Mouse (Mus musculus): ENCODE data around the gene Zeb2.
"Not testable (repeated sequence)": the region's sequence is repeated elsewhere in the genome, so short reads cannot be mapped to it uniquely, and the experiment has no call there.

Zeb2 gene

DNA sequence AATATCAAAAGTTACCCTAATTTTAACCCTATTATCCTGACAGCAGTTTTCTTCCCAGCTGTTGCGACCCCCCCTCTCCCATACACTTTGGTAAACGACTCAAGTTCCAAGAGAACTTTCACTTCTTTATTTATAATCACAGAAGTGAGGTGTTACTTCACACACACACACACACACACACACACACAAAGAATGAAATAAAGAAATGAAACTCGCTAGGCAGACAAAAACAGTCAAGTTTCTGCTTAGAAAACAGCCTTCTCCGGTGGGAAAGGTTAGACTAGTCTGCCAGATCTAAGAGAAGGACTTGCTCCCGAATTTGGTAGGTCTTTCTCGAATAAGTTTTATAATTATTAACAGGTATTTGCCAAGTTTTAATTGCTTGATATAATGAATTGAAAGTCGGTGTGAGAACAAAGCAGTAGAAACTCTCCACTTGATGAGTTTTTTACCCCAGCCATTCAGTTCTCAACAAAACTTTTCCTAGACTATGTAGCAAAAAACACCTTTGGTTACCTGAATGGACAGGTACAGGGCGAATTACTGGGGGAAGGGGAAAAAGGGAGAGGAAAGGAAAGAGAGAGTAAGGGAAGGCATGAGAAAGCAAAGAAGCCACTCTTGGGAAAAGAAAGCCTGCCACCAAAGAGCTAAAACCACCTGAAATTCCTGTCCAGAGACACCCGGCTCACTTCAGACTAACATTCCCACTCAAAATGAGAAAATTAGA lies 5.0 kb downstream of the Zeb2 start:
- no peak for DNase-seq (ENCODE audit: low spot score)

DNA sequence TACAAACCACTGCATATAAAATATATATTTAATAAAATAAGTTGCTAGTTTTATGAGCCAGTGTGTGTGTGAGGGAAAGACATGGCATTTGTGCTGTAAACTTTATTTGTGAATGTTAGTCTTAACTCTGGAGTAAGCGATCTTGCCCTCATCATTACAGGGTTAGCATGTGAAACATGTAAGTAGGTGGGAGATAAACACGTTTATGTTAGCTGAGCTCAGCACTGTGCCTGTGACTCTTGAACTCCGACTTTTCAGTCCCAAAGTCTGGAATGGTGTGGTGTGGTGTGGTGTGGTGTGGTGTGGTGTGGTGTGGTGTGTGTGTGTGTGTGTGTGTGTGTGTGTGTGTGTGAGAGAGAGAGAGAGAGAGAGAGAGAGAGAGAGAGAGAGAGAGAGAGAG lies 5.6 kb downstream of the Zeb2 start:
- not testable (repeated sequence) for DNase-seq (ENCODE audit: low spot score)

DNA sequence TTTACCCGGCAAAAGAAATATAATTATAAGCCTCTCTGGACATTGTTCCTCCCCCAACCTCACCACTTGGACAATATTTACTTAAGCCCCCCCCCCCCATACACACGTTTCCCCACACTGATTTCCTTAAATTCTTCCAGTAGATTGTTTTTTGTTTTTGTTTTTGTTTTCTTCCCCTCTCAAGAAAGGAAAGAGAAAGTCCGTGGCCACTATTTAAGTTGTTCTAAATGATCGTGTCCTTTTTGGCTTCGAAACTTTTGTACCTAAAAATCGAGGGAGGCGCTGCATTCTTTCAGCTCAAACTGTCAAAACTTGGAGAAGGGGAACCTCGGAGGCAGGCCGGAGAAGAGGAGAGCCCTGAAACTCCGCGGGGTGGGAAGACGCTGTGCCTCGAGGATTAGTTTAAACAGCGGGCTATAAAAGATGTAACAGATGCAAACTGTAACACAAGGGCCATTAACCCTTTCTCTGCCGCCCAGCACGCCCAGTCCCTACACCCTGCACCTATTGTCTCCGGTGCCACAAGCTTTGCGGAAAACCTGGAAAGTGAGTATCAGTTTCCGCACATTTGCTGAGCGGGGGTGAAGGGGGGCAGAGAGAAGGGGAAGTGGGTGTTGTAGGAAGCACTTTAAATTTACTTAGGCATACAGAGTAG lies 6.3 kb downstream of the Zeb2 start:
- DNase-seq (ENCODE audit: low spot score): no peak

DNA sequence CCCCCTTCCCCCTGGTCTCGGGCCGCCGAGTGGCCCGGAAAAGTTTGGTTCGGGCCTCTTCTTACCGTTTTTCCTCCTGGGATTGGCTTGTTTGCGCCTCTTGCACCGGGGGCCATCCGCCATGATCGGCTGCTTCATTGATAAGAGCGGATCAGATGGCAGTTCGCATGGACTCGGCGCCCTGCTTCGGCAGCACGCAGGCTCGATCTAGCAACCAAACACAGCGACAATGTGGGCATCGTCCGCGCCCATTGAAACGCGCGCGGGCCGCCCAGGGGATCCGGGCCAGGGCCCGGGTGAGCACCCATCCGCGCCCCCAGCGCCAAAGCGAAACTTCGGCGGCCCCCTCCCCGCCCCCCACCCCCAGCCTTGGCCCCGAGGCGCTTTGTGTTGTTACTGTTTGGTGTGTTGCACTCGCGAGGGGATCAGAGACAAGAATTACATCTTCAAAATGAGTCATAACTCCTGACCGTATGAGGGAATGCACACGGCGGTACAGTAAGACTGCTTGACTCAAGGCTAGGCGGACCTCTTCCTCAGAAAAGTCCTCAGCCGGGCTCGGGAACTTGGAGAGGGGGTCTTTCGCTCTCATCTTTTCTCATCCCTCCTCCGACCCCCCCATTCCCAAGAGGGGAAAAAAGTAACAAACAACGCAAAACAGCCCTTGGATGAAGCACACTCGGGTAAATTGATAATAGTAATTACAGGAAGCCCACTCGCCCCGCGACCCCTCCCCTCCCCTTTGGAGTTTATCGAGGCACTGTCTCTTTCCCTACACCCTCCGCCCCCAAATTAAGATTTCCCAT lies 7.0 kb downstream of the Zeb2 start:
- no peak for DNase-seq (ENCODE audit: low spot score)

DNA sequence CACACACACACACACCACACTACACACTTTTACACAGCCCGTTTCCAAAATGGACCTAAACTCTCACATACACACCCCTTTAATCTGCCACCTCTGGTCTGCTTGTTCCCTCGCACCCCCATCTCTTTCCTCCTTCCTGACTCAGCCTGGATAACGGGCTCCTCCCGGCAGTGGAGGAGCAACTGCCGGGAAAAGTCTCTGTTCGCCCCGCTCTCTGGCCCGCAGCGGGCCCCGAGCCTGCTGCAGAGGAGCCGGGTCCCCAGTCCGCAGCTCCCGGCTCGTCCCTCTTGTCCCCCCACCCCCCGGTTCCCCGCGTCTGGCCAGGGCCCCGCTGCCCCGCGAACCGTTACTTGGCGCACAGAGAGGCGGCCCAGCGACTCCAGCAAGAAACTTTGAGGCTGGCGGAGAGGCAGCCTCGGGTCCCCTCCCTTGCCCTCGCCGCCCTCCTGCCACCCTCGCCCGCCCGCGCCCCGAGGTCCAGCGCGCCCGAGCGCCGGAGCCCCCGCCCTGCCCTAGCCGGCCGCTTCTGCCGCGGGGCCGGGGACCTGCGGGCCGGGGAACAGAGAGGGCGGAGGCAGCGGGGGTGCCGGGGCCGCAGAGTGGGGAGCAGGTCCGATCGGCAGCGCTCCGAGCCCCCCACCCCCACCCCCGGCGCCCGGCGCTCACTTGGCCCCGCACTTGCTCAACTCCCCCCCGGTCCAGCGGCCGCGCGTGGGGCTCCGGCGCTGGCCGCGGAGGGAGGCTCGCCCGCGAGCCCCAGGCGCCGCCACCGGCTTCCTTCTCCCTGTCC lies 7.8 kb downstream of the Zeb2 start:
- no peak for DNase-seq (ENCODE audit: low spot score)

DNA sequence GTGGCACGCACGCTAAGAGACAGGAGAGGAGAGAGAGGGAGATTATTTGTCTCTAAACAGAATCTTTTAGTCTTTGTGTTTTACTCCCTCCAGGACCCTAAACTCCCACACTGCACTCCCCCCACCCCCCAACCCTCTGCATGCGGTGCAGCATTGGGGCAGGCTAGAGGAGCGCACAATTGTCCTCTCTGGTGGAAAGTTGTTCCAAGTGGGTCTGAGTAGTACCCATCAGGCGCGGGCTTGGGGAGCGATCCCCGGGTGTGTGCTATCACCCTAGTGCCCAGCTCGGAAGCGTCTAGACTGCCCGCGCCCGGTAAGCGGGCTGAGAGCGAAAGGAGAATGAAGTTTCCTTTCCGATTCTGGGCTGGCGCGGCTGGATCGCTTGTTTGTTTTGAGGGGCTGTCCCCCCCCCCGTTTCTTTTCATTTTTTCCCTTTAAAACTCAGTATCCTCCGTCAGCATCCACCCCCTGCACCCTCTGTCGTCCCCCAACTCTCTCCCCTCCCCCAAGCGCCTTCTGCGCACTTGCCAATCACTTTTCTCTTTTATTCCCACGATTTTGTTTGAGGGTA lies 8.6 kb downstream of the Zeb2 start:
- no peak for DNase-seq (ENCODE audit: low spot score)

DNA sequence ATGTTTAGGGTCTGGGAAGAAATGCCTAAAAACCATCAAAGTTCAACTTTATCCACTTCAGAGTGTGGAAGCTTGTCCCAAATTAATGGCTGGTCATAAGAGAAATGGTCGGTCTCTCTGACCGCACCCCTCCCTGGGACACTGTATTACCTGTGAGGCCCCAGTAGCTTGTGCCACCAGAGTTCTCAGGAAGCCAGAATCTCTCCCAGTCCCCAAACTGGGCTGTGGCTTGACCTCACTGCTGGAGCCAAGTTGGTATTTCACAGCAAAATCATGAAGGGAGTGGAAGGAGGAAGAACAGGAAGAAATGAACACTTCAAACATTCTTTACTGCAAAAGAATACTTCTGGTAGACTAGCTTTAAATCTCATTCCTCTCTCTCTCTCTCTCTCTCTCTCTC lies 9.6 kb downstream of the Zeb2 start:
- no peak for DNase-seq (ENCODE audit: low spot score)

DNA sequence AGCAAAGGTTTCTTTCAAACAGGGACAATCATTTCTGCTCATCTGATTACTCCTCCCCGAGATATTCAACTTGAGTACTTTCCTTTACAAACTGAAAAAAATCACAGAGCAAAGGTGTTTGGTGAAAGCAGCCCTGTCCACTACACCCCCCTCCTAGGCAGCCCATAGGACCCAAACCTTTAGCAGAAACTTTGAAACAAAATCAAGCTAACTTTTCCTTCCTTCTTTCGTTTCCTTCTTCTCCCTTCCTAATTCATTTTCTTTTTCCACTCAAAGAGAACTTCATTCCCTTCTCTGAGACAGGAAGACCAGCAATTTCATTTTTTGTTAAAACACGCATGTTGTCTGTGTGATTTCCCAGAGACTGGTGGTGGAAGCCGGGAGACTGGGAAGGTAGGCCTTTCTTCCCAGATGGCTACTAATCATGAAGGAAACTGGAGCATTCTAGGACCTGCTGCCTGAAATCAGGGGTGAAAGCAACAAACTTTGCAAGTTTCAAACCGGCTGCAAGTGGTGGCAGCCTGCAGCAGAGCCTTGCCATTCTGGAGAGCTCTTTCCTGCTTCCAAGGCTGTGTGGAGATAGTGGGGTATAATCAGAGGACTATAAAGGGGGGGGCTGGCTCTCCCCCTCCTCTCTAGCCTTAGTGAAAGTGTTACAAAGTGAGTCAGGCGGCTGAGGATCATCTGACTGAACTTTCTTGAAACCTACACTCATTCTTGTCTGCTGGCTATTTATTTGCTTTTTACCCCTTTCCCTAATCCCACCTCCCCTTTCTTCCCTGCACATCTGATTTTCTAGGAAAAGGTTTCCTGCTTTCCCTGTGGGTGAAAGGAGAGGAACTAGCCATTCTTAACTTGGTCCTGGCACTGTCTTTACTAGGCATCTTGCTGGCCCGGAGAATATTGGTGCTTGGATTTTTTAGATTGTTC lies 11.0 kb downstream of the Zeb2 start:
- no peak for DNase-seq (ENCODE audit: low spot score)

DNA sequence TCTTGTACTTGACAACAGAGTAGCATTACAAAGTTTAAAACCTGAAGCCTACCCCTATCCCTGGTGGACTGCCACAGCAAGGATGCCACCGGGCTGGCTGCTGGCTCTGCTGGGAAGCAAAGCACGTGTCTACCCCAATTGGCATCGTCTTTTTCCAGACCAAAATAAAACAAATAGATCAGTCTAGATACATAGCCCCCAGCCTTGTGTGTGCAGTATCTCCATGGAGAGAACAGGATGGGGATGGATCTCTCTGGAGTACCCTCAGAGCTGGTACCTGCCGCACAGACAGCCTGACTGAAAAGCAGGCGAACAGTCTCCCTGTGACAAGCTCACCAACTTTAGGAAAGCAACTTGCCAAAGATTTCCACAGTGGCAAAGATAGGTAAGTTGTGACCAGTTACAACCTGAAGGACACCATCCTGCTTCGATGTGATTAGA lies 11.9 kb downstream of the Zeb2 start:
- no peak for DNase-seq (ENCODE audit: low spot score)

DNA sequence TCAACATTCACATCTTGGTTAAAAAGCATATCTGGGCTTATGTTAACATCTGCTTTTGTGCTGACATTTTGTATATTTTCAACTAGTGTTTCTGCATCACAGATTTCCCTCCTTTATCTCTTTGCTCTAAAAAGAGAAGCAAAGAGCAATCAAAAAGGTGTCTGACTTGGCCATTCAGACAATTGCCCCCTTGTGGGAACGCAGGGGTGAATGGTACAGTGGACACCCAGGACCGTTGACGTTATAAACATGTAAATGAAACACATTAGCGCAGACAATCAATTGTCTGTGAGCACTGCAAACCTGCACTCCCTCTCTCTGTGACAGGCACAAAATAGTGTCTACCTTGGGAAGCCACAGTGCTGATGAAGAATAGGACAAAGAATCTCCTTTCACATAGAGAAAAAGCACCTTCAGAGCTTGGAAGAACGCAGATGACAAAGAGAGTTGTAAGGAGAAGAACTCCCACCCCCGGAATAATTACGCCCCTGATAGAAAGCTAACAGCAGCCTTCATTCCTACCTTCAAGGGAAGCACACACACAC lies 12.6 kb downstream of the Zeb2 start:
- DNase-seq (ENCODE audit: low spot score): no peak

DNA sequence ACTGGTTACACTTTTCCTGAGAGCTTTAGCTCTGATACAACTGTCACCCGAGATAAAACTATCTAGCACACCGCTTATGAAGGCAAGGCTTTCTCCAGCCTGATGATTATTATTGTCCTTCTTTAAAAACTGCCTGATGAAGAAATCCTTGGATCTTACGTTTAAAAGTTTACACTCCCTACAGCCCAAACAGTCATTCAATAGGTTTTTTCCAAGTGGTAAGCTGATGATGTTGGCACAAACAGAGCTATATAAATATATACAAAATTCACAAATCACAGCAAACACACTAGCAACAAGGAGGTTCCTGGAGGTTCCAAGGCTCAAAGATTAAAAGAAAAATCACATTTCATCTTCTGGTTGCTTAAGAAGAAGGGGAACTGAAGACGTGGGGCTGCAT lies 13.1 kb downstream of the Zeb2 start:
- no peak for DNase-seq (ENCODE audit: low spot score)

DNA sequence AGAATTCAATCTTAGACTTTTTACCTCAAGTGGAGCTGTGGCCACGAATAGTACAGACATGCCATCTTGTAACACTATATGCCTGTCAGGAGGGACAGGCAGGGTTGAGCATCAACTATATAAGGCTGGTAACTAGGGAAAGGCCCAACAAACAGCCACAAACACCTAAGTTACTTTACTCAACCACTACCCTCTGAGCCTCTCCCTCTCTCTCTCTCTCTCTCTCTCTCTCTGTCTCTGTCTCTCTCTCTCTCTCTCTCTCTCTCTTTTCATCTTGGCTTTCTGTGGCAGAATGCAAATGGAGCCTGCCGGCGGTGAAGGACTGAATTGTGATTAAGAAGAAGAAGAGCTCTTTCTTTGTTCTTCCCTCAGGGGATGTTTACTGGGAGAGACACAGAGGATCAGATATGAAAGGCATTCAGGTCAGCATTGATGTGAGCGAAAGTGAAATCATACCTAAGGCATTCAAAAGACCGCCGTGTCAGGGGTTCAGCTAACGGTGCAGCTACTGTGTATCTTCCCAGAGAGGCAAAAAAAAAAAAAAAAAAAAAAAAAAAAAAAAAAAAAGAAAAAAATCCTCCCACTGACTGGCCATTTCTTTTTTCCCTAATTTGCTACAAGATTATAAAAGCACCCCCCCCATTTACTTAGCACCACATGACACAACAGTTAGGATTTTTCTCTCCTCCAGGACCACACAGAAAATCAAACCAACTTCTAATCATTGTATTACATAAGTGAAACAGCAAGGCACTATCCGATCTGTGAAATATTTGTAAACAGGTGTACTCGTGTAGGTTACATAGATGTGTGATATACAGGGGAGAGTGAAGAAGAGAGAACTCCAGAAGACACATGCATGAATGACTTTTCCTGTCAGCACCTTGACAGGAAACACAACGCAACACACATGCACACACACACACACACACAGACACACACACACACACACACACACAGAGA lies 13.9 kb downstream of the Zeb2 start:
- DNase-seq (ENCODE audit: low spot score): no peak

DNA sequence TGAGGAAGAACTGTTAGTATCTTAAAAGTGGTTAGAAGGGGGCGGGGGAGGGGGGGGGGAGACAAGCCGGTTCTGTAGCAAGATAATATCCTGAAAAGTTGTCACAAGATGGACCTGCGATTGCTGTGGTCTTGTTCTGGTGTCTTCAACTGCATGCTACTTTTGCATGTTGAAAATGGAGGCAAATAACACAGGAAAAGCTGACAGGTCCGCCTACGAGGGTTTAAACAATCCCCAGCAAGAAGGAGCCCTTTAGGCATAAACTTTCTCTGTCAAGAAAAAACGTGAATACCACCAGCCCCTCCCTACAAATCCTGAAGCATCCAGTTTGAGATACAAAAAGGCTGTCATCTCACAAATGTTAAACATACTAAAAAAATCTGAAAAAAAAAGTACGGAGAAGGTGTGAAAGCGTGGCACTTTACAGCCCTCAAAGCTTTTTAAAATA lies 15.0 kb downstream of the Zeb2 start:
- DNase-seq (ENCODE audit: low spot score): no peak

DNA sequence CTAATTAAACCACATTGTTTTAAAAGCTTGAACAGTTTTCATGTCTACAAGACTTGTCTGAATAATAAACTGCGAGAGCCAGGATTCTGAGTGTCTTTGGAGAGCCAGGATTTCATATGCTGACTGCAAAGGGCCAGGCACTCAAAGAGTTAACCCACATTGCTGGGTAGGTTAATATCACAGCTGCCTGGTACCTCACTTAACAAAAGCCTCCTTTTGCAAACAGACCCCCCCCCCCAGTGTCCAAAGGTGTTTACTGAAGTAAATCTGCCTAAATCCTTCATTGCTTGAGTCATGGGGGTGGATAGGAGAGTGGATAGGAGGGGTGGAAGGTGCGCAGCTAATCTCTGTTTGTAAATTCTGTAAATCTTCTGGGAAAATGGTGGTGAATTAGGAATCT lies 15.6 kb downstream of the Zeb2 start:
- no peak for DNase-seq (ENCODE audit: low spot score)

DNA sequence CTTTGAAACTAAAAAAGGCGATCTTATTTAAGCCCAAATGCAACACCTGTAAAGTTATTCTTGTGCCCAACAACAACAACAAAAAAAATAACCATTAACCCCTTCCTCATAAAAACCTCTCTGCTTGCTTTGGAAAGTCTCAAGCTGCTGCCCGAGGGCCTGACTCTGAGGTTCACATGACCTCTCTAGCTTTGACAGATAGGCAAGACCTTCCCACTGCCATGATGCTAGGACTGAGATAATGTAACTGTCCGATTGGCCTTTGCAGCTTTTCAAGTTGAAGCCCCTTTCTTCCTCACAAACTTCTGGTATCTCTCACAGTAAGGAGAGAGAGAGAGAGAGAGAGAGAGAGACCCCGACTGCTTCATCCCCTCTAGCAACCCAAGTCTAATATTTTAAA lies 16.2 kb downstream of the Zeb2 start:
- DNase-seq (ENCODE audit: low spot score): no peak

DNA sequence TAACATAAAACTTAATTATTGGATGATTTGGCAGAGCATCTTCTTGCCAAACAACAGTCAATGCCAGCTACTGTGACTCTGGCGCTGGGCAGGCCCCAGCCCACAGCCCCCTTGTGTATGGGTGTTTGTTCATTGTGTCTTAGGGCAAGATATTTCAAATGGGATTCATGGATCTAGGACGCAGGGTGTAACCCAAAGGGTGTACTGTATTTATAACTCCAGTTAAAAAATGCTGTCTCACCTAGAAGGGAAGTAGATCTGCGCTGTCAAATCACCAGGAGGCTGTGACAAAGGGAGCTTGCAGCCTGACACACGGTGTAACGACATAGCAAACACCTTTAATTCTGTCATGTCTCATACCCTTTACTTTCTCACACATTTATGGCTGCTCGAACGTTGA lies 16.6 kb downstream of the Zeb2 start:
- no peak for DNase-seq (ENCODE audit: low spot score)

DNA sequence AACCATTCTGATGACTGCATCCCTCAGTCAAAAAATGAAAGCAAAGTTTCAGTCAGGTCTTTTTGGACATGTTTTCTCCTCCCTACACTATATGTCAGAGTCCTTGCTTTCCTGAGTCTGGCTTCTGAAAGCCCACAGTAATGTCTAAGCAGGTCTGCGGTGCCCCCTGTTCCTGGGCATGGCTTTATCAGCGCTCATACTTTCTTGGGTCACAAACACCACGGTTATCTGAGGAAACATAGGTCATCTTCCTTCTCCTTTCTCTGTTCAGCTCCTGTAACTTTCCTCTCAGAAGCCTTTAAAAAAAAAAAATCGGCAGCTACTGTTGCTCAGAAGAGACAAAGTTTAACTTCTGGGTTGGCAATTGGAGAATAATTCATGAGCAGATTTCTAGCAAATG lies 17.2 kb downstream of the Zeb2 start:
- no peak for DNase-seq (ENCODE audit: low spot score)

DNA sequence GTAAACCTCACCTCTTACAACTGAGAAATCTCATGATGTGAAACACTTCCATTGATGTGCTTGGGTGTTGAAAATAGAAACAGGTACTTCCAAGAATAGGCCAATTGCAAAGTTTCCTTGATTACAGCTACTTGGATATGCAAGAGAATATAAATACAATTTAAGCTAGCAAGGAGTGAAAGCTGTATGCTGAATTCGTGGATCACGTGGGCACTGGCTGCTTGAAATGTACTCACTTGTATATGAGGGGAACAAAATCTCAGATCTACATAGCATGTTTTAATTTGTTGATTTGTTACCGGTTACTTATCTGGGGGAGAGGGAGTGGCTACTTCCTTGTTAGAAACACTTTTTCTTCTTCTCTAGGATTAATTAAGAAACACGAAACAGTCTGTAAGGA lies 18.1 kb downstream of the Zeb2 start:
- DNase-seq (ENCODE audit: low spot score): no peak

DNA sequence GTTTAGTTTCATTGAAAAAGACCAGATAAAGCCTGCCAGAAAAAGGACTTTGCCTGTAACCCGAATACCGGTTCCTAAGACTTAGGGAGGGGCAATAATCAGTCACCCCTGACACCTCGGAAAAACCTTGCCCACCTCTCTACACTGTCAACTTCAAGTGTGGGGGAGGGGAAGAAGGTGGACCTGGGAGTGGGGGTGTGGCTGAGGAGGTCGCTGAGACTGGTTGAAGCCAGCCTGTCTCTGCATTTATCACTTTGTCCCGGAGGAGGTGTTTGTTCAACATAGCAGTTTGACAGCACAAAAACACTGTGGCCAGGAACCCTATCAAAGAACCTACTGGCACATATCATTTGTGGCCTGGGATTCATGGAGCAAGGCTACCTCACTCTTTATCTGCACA lies 19.2 kb downstream of the Zeb2 start:
- DNase-seq (ENCODE audit: low spot score): no peak
